Mouse (Mus musculus) cerebellum, adult 2 months (tissue): ENCODE measurements around the gene Ddx60. TPM values are rescaled to one million over a fixed set of nuclear protein-coding genes. Genes with fewer than 3 reads are reported as not detected.

Experiments
- DNase-seq, 2 experiments: peaks; one replicate each; pipeline ENCODE4 v3.0.0; 2021
- H3K27ac ChIP-seq: fragments of 200-500 bp; 2 replicates; pipeline ENCODE4 v1.5.1; 2012; ENCODE audit warnings: low read length, control low read depth, inconsistent platforms; ENCODE audit not compliant: insufficient read depth
- H3K27me3 ChIP-seq: fragments of 200-500 bp; 2 replicates; pipeline ENCODE4 v1.6.1; 2012; ENCODE audit warnings: inconsistent platforms, mild to moderate bottlenecking, low read length, moderate library complexity; ENCODE audit not compliant: control insufficient read depth, insufficient read depth
- H3K4me1 ChIP-seq: fragments of 200-500 bp; 2 replicates; pipeline ENCODE4 v1.6.1; 2011; ENCODE audit warnings: low read length; ENCODE audit not compliant: control insufficient read depth, insufficient read depth
- H3K4me3 ChIP-seq: fragments of 200-500 bp; replicated peaks from 2 replicates; pipeline ENCODE3; 2011; ENCODE audit warnings: mild to moderate bottlenecking, low read depth, low read length, control low read depth; ENCODE audit not compliant: insufficient read depth
- CTCF ChIP-seq: fragments of 200-500 bp; IDR thresholded peaks from 2 replicates; pipeline ENCODE4 v1.5.1; 2011; ENCODE audit warnings: low read depth, mild to moderate bottlenecking, control low read depth, low read length, moderate library complexity, borderline replicate concordance; ENCODE audit not compliant: insufficient read depth
- POLR2A ChIP-seq: fragments of 200-500 bp; IDR thresholded peaks from 2 replicates; pipeline ENCODE4 v1.6.1; 2011; ENCODE audit warnings: low read length, control low read depth, borderline replicate concordance; ENCODE audit not compliant: insufficient read depth
- WGBS: fragments of 180-500 bp; shearing (Covaris S2); methylation state at CpG from one replicate; pipeline ENCODE4 v1.1.7; 2018; 5-methylcytosine and 5-hydroxymethylcytosine counted together
- polyA plus RNA-seq: library from polyadenylated mRNA; depleted of rRNA; stranded (reverse); fragments of >200 nt; gene quantifications from 2 replicates; pipeline ENCODE4 v1.2.3, GENCODE M21; 2012; rRNA removed

The Ddx60 gene
- polyA plus RNA-seq, 1 experiment, result 0.20 TPM

DNA sequence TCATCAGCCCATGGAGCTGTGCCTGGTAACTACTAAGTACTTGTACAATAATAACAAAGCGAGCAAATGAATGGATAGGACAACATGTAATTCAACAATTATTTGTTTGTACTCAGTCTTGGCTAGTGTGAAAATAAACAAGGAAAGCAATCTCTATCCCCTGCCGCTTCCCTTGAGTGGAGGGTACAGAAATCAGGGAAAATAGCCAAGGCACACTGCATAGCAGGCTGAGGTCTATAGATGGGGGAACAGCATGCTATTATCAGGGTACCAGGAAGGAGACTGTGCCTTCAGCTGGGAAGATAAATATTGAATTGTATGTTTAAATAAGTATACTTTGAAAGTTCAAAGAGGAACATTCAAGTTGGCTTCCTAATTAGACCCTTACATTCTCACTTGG is 153.9 kb downstream of the Ddx60 start:
- no peak overlapping the region for H3K4me3 ChIP-seq
- no peak overlapping the region for H3K27ac ChIP-seq
- TF ChIP-seq CTCF (no peak), POLR2A (no peak)
- H3K4me1 ChIP-seq, result no peaks in the 10 kb centered on the region
- no peak for DNase-seq
- no peaks in the 10 kb centered on the region for H3K27me3 ChIP-seq
- WGBS, result 73% methylated on average over 2 of the region's 2 CpGs

Other genes starting within 250 kb of the Ddx60 start
- gene Palld, start 25.4 kb upstream of the Ddx60 start, polyA plus RNA-seq, result 5.1 and 5.5 TPM in 2 replicates
- 0.13 and 0.19 TPM in 2 replicates for gene Anxa10, start 195.1 kb downstream of the Ddx60 start, polyA plus RNA-seq